Mouse (Mus musculus) embryonic facial prominence, embryonic 10.5 days (tissue): ENCODE measurements around the gene Kcnh1. TPM values are rescaled to one million over a fixed set of nuclear protein-coding genes. Genes with fewer than 3 reads are reported as not detected.

Source experiments
- DNase-seq: peaks from one replicate; pipeline ENCODE4 v3.0.0-alpha.2; 2017; ENCODE audit warnings: low spot score
- H3K27ac ChIP-seq: fragments of 300-500 bp; sonication (generic); replicated peaks from 2 replicates; pipeline ENCODE4 v1.5.1; 2016; ENCODE audit warnings: mild to moderate bottlenecking
- H3K27me3 ChIP-seq: fragments of 300-500 bp; sonication (generic); replicated peaks from 2 replicates; pipeline ENCODE4 v1.6.1; 2016; ENCODE audit warnings: low read depth, mild to moderate bottlenecking; ENCODE audit not compliant: poor library complexity, severe bottlenecking
- H3K36me3 ChIP-seq: fragments of 300-500 bp; sonication (generic); replicated peaks from 2 replicates; pipeline ENCODE4 v1.6.1; 2016; ENCODE audit warnings: mild to moderate bottlenecking, moderate library complexity
- H3K4me1 ChIP-seq: fragments of 300-500 bp; sonication (generic); 2 replicates; pipeline ENCODE4 v1.6.1; 2016
- H3K4me3 ChIP-seq: fragments of 300-500 bp; sonication (generic); 2 replicates; pipeline ENCODE4 v1.5.1; 2016; ENCODE audit warnings: mild to moderate bottlenecking, moderate library complexity
- H3K9me3 ChIP-seq: fragments of 300-500 bp; sonication (generic); 2 replicates; pipeline ENCODE4 v1.6.1; 2016; ENCODE audit warnings: mild to moderate bottlenecking
- WGBS: fragments of 180-500 bp; shearing (Covaris S2); methylation state at CpG from one replicate; pipeline ENCODE4 v1.1.7; 2016; 5-methylcytosine and 5-hydroxymethylcytosine counted together
- polyA plus RNA-seq: library from polyadenylated mRNA; unstranded; fragments of >200 nt; fragmentation: Nextera tagmentation; extraction: Ambion mirVana; gene quantifications from 2 replicates; pipeline ENCODE4 v1.2.1, GENCODE M21; 2016

The Kcnh1 gene
- polyA plus RNA-seq, 1 experiment from 2014 or later = 0.57 TPM

DNA sequence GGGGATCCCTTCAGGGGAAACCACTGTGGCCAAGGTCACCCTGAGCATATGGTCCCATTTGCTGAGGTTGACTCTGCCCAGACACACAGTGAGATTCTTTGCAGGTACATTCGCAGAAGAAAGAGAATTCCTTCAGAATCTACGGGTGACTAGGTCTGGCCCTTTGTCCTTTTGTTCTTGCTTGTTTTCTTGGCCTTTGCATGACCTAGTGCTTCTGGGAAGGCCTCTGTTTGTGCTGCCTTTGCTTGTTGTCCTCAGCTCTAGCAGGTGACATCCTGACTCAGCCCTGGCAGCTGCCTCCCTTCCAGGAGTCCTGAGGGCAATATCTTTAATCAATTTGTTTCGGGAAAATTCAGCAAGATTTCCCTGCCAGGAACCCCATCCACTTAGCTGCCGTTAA lies 264.4 kb downstream of the Kcnh1 start:
- H3K27ac ChIP-seq = peak overlapping the region; percentile 19; the same call in 1 of the 2 replicates
- 38% methylated on average over 4 of the region's 4 CpGs for WGBS
- no peaks in the 10 kb centered on the region for H3K27me3 ChIP-seq
- H3K4me3 ChIP-seq = no peak overlapping the region
- DNase-seq = no peak
- H3K9me3 ChIP-seq = no peaks in the 10 kb centered on the region
- H3K36me3 ChIP-seq = no peaks in the 10 kb centered on the region
- peaks cover 23% of the 10 kb centered on the region for H3K4me1 ChIP-seq

DNA sequence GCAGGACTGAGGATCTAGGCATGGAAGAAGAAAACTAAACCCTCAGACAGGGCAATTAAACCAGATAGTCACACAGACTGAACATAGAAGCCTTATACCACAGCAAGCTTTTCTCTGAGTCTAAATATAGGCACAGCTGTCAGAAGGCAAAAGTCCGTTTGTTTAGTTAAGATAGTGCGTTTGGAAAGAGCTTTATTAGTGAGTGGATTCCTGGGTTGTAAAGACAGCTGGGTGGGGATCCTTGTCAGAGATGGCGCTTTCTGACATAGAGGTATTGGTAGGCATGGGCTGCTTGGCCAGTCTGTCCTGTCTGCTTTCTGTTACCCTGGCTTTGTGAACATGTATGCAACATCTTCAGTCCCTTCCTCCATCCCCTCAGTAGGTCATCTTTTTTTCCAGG lies 266.5 kb downstream of the Kcnh1 start:
- Histone ChIP-seq H3K9me3 (no peaks in the 10 kb centered on the region), H3K4me1 (peaks cover 23% of the 10 kb centered on the region), H3K36me3 (no peaks in the 10 kb centered on the region), H3K27ac (no peak overlapping the region), H3K4me3 (no peak overlapping the region), H3K27me3 (no peaks in the 10 kb centered on the region)
- 76% methylated on average over 3 of the region's 3 CpGs for WGBS
- DNase-seq = no peak

DNA sequence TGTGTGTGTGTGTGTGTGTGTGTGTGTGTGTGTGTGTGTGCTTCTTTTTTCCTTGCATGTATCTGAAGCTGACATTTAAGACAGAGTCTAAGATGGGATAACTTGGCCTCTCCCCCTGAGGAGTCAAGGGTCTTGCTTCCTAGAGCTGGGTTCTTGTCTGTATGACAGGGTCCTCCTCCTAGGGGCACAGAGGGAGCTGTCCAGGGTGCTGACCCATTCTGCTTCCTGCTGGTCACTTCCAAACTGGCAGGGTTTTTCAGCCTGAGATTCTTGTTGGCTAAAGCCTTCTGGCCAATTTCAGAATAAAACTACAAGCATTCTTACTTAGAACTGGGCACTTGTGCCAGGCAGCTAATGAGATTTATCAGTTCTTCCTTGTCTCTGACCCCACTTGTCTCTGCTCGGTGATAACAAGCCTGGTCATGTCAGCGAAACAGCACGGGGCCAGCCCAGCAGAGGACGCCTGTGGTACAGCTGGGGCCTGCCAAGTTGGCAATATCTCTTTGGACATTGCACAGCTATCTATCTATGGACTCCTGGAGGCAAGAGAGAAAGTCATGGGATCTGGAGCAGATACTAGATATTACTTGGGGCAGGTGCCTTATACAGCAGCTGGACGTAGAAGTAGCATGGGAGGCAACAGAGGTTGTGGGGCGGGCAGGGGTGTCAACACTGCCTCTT lies 267.1 kb downstream of the Kcnh1 start:
- Histone ChIP-seq H3K36me3 (no peaks in the 10 kb centered on the region), H3K4me1 (peaks cover 23% of the 10 kb centered on the region), H3K27ac (no peak overlapping the region), H3K27me3 (no peaks in the 10 kb centered on the region), H3K9me3 (no peaks in the 10 kb centered on the region), H3K4me3 (no peak overlapping the region)
- DNase-seq = peak; percentile 84
- 80% methylated on average over 6 of the region's 6 CpGs for WGBS

DNA sequence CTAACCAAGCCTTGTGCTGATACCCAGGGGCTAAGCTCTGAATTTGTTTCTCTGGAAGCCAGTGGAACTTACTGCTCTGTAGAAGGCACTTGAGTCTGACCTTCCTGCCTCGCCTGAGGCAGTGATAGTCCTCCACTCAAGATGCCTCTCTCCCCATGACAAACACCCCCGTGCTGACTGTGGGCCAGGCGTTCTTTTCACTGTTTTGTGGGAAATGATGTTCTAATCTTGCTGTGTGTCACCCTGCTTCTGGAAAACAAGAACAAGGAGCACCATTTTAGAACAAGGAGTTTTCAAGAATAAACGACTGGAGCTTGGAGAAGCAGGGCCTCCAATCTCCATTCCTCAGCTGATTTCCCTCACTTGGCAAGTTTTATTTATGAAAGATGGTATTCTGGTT lies 273.2 kb downstream of the Kcnh1 start:
- no peak overlapping the region for H3K4me3 ChIP-seq
- no peaks in the 10 kb centered on the region for H3K9me3 ChIP-seq
- 77% methylated on average over 4 of the region's 4 CpGs for WGBS
- H3K27ac ChIP-seq = no peak overlapping the region
- H3K4me1 ChIP-seq = no peaks in the 10 kb centered on the region
- DNase-seq = no peak
- H3K36me3 ChIP-seq = no peaks in the 10 kb centered on the region
- H3K27me3 ChIP-seq = no peaks in the 10 kb centered on the region

DNA sequence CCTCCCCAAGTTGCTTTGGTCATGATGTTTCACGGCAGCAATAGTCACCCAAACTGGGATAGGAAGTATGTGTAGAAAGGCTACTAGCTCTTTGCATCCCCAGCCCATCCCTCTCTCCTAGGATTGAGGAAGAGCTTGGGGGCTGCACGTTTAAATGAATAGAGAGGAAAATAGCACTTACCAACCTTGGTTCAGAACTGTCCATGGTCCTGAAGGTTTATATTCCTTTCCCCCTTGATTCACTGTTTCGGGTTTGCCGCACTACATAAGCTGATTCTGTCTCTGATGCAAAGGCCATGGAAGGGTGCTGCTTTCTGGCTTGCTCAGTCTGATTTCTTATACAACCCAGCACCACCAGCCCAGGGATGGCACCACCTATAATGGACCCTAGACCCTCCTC lies 281.8 kb downstream of the Kcnh1 start:
- Histone ChIP-seq H3K4me3 (no peak overlapping the region), H3K27ac (no peak overlapping the region), H3K4me1 (peaks cover 2% of the 10 kb centered on the region; the same call in 1 of the 2 replicates), H3K27me3 (no peaks in the 10 kb centered on the region), H3K36me3 (no peaks in the 10 kb centered on the region), H3K9me3 (no peaks in the 10 kb centered on the region)
- 56% methylated on average over 4 of the region's 4 CpGs for WGBS
- DNase-seq = peak; percentile 12

DNA sequence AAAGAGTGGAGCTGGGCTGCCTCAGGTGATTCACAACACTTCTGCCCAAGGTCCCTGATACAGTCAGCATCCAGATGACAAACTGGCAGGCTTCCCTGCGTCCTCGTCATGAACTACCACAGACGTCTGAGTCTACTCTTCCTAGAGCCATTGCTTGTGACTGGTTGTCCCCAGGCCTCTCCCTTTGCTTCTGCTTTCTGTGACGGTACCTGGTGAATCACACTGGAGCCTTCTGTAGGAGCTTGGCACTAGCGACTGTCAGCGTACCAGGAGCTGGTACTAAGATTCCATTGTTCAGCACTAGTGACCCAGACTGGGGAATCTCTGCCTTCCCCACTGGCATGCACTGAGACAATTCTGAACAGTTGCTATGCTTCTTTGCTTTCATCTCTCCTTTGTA lies 282.6 kb downstream of the Kcnh1 start:
- Histone ChIP-seq H3K4me1 (peaks cover 2% of the 10 kb centered on the region; the same call in 1 of the 2 replicates), H3K27me3 (no peaks in the 10 kb centered on the region), H3K9me3 (no peaks in the 10 kb centered on the region), H3K4me3 (no peak overlapping the region), H3K36me3 (no peaks in the 10 kb centered on the region), H3K27ac (no peak overlapping the region)
- DNase-seq = no peak
- WGBS = 93% methylated on average over 6 of the region's 6 CpGs

DNA sequence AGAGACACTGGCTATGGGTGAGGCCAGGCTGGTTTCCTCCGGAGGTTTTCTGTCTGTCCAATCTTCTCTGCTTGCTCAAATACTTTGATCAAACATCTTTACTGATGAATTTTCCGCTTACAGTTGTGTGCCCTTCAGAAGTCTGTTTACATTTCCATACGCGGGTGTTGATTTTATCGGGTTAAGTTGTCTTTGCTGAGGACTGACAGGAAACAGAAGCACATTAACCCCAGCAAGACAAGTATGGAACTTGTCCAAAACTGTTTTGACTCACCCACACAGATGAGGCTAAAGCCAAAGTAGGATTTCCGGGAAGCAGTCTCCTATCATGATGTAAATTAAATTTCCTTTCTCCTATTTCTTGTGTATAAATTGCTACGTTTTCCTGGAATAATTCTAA lies 286.1 kb downstream of the Kcnh1 start:
- WGBS = 78% methylated on average over 7 of the region's 7 CpGs
- Histone ChIP-seq H3K4me1 (peaks cover 2% of the 10 kb centered on the region; the same call in 1 of the 2 replicates), H3K4me3 (no peak overlapping the region), H3K27me3 (no peaks in the 10 kb centered on the region), H3K36me3 (no peaks in the 10 kb centered on the region), H3K27ac (no peak overlapping the region), H3K9me3 (no peaks in the 10 kb centered on the region)
- DNase-seq = no peak

DNA sequence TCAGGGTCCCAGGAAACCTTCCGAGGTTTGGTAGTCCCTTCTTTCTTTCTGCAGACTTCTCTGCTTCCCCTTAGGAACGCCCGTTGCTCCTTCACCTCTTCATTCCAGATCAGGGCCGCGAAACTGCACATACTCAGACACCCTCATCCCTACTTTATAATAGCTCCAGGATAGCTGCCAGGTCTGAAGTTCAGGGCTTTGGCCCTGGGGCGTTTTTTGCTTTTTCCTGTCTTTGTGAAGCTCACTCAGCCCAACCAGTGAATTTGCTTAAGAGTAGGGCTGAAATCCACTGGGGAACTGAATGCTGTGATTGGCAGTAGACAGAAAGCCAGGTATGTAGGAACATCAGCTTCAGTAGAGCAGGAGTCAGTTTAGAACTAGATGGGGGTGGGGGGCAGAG lies 287.0 kb downstream of the Kcnh1 start:
- Histone ChIP-seq H3K36me3 (no peaks in the 10 kb centered on the region), H3K9me3 (no peaks in the 10 kb centered on the region), H3K4me3 (no peak overlapping the region), H3K4me1 (peaks cover 2% of the 10 kb centered on the region; the same call in 1 of the 2 replicates), H3K27ac (no peak overlapping the region), H3K27me3 (no peaks in the 10 kb centered on the region)
- no peak for DNase-seq
- 74% methylated on average over 6 of the region's 6 CpGs for WGBS

DNA sequence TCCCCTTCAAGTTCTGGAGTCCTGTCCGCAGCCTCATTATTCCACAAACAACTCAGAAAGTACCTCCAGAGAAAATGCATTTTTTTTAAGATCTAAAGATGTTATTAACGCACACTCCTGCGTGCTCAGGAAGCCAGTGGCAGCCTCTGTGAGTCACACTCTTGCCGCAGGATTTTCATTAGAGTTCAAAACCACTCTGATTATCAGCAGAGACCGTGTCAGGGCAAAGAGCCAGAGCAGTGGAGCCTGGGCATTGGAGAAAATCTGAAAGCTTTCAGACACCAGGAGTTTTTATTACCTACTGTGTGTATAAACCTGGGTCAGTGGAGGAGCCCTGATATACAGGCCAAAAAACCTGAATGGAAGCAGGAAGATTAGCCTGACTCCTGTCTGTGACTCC lies 287.6 kb downstream of the Kcnh1 start:
- no peaks in the 10 kb centered on the region for H3K36me3 ChIP-seq
- H3K27ac ChIP-seq = no peak overlapping the region
- H3K4me1 ChIP-seq = peaks cover 2% of the 10 kb centered on the region; the same call in 1 of the 2 replicates
- DNase-seq = no peak
- no peak overlapping the region for H3K4me3 ChIP-seq
- no peaks in the 10 kb centered on the region for H3K27me3 ChIP-seq
- no peaks in the 10 kb centered on the region for H3K9me3 ChIP-seq
- 89% methylated on average over 5 of the region's 5 CpGs for WGBS

DNA sequence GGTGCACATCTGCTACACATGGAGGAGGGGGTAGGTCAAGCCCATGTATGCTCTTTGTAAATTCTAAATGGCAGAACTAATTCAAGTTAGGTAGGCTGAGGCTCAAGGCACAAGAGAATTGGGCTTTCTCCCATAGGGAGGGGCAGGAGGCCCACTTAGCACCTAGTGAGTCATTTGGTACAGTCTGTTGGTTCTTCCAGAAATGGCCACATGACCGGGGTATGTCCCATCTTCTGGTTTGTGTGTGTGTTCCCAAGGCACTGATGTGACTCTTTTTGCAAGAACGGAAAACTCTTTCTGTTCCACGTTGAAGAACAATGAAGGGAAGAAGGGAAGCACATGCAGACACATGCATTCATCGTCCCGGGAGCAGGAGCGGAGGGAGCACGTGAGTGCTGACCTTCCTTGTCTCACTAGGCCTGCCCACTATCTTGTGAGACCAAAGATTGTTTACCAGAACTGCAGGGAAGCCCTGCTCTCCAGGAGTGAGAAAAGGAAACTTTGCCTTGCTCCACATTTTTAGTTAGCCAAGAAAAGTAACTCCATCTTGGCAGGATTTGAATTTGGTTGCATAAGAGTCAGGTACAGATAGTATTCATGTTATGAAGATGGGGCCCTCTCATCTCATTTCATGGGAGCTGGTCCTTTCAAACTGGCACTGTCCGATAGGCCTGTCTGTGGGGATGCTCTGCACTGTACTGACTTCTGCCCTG lies 289.7 kb downstream of the Kcnh1 start:
- no peak for DNase-seq
- H3K9me3 ChIP-seq = no peaks in the 10 kb centered on the region
- 89% methylated on average over 8 of the region's 8 CpGs for WGBS
- no peak overlapping the region for H3K4me3 ChIP-seq
- no peak overlapping the region for H3K27ac ChIP-seq
- H3K4me1 ChIP-seq = peaks cover 2% of the 10 kb centered on the region; the same call in 1 of the 2 replicates
- H3K27me3 ChIP-seq = no peaks in the 10 kb centered on the region
- no peaks in the 10 kb centered on the region for H3K36me3 ChIP-seq

DNA sequence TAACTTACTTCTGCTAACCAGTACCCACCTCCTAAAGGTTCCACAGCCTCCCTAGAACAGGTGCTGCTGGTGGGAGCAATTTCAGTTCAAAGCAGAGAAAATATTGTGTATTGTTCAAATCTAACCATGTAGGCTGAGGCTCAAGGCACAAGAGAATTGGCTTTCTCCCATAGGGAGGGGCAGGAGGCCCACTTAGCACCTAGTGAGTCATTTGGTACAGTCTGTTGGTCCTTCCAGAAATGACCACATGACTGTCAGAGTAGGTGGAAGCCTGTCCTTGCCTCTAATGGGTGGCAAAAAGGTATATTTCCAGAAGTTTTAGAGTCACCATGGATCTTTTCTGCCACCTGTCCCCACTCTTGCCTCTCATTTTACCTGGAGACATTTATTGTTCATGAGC lies 290.9 kb downstream of the Kcnh1 start:
- H3K9me3 ChIP-seq = no peaks in the 10 kb centered on the region
- H3K27me3 ChIP-seq = no peaks in the 10 kb centered on the region
- peaks cover 2% of the 10 kb centered on the region; the same call in 1 of the 2 replicates for H3K4me1 ChIP-seq
- no peaks in the 10 kb centered on the region for H3K36me3 ChIP-seq
- no peak overlapping the region for H3K27ac ChIP-seq
- H3K4me3 ChIP-seq = no peak overlapping the region
- DNase-seq = no peak

DNA sequence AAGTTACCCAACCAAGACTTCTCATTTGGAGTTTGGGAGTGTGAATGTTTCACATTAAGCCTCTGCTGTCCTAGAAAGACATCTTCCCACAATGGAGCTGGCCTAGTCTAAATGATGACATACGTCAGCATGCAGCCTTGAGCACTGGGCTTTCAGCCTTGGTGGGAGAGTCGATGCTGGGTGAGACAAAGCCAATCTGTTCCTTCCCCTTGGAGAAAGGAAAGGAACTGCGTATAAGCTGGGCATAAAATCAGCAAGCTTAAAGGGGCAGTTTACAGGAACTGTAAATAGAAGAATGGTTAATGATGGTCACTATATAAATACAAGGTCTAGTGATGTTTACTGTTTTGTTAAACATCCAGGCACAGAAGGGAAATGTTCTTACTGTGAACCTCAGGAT lies 294.5 kb downstream of the Kcnh1 start:
- H3K36me3 ChIP-seq = no peaks in the 10 kb centered on the region
- DNase-seq = no peak
- H3K27me3 ChIP-seq = no peaks in the 10 kb centered on the region
- H3K9me3 ChIP-seq = no peaks in the 10 kb centered on the region
- no peak overlapping the region for H3K27ac ChIP-seq
- H3K4me1 ChIP-seq = peaks cover 11% of the 10 kb centered on the region
- H3K4me3 ChIP-seq = no peak overlapping the region
- 84% methylated on average over 3 of the region's 3 CpGs for WGBS

DNA sequence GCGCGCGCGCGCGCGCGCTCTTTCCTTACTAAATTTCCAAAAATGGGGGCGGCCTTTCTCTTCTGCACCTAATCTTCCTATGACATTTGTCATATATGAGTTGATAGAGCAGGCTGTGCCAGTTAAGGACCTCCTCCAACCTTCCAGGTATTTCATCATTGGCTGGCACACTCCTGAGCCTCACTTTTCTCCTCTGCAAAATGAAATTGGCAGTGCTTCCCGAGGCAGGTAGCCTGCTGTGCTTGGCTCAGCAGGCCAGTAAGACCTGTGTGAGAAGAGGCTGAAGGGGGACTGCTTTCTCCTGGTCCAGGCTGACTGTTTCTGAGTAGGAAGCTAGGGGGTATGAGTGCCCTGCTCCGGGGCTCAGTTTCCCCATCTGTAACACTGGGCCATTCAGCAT lies 297.0 kb downstream of the Kcnh1 start:
- H3K36me3 ChIP-seq = no peaks in the 10 kb centered on the region
- WGBS = 93% methylated on average over 11 of the region's 11 CpGs
- H3K4me3 ChIP-seq = no peak overlapping the region
- H3K9me3 ChIP-seq = no peaks in the 10 kb centered on the region
- no peak for DNase-seq
- H3K27me3 ChIP-seq = no peaks in the 10 kb centered on the region
- no peak overlapping the region for H3K27ac ChIP-seq
- peaks cover 11% of the 10 kb centered on the region for H3K4me1 ChIP-seq
